Mouse (Mus musculus) kidney, adult 2 months (tissue): Measurements from ENCODE around the gene Hexim2. TPM values are rescaled to one million over a fixed set of nuclear protein-coding genes. Genes with fewer than 3 reads are reported as not detected.

Source experiments
- DNase-seq: peaks from one replicate; pipeline ENCODE4 v3.0.0; 2021
- H3K27ac ChIP-seq: fragments of 200-500 bp; 2 replicates; pipeline ENCODE4 v1.5.1; 2012; ENCODE audit warnings: low read depth, low read length, control low read depth, inconsistent platforms; ENCODE audit not compliant: insufficient read depth
- H3K27me3 ChIP-seq: fragments of 200-500 bp; replicated peaks from 2 replicates; pipeline ENCODE4 v1.6.1; 2012; ENCODE audit warnings: mild to moderate bottlenecking, moderate library complexity, low read length, inconsistent platforms; ENCODE audit not compliant: control insufficient read depth, insufficient read depth
- H3K36me3 ChIP-seq: fragments of 200-500 bp; 2 replicates; pipeline ENCODE4 v1.6.1; 2012; ENCODE audit warnings: mild to moderate bottlenecking, moderate library complexity, low read length, inconsistent platforms; ENCODE audit not compliant: control insufficient read depth, insufficient read depth
- H3K4me1 ChIP-seq: fragments of 200-500 bp; 2 replicates; pipeline ENCODE4 v1.6.1; 2011; ENCODE audit warnings: low read length; ENCODE audit not compliant: control insufficient read depth, insufficient read depth
- H3K4me3 ChIP-seq: fragments of 200-500 bp; 2 replicates; pipeline ENCODE4 v1.5.1; 2011; ENCODE audit warnings: mild to moderate bottlenecking, low read depth, low read length, control low read depth; ENCODE audit not compliant: insufficient read depth
- CTCF ChIP-seq: fragments of 200-500 bp; conservative IDR thresholded peaks from 2 replicates; pipeline ENCODE4 v1.5.1; 2011; ENCODE audit warnings: low read depth, mild to moderate bottlenecking, control low read depth, low read length, moderate library complexity, mixed read lengths; ENCODE audit not compliant: insufficient read depth, insufficient read length
- POLR2A ChIP-seq: fragments of 200-500 bp; IDR thresholded peaks from one replicate; pipeline ENCODE4 v1.6.1; 2011; ENCODE audit warnings: low read depth, low read length, control low read depth
- WGBS: fragments of 180-500 bp; shearing (Covaris S2); methylation state at CpG from one replicate; pipeline ENCODE4 v1.1.7; 2018; 5-methylcytosine and 5-hydroxymethylcytosine counted together
- polyA plus RNA-seq: library from polyadenylated mRNA; depleted of rRNA; stranded (reverse); fragments of >200 nt; gene quantifications from 2 replicates; pipeline ENCODE4 v1.2.3, GENCODE M21; 2012

Gene Hexim2
- polyA plus RNA-seq, 1 experiment: 4.0 TPM

- Histone ChIP-seq H3K27me3 (no peaks in the 10 kb centered on the region), H3K36me3 (no peaks in the 10 kb centered on the region), H3K4me1 (peaks cover 3% of the 10 kb centered on the region; the same call in 1 of the 2 replicates), H3K4me3 (no peak overlapping the region), H3K27ac (no peak overlapping the region)
- DNase-seq: no peak
- 91% methylated on average over 11 of the region's 11 CpGs for WGBS
- TF ChIP-seq POLR2A (no peak), CTCF (no peak)
Observed at GRCm38 (mm10) chr11:103160738-103161137, 28.5 kb downstream of the Hexim2 start.

GRCm38 (mm10) chr11:103161449-103161848 lies 29.2 kb downstream of the Hexim2 start:
- Histone ChIP-seq H3K36me3 (no peaks in the 10 kb centered on the region), H3K27ac (no peak overlapping the region), H3K4me1 (peaks cover 3% of the 10 kb centered on the region; the same call in 1 of the 2 replicates), H3K27me3 (no peaks in the 10 kb centered on the region), H3K4me3 (no peak overlapping the region)
- DNase-seq: no peak
- 85% methylated on average over 7 of the region's 7 CpGs for WGBS
- no peak for TF ChIP-seq POLR2A
- TF ChIP-seq CTCF: peak; percentile 24

- Histone ChIP-seq H3K4me1 (peaks cover 3% of the 10 kb centered on the region; the same call in 1 of the 2 replicates), H3K4me3 (no peak overlapping the region), H3K27ac (no peak overlapping the region), H3K36me3 (no peaks in the 10 kb centered on the region), H3K27me3 (no peaks in the 10 kb centered on the region)
- WGBS: 90% methylated on average over 5 of the region's 5 CpGs
- no peak for DNase-seq
- no peak for TF ChIP-seq POLR2A
- TF ChIP-seq CTCF: peak; percentile 47
Observed at GRCm38 (mm10) chr11:103162132-103162531, 29.9 kb downstream of the Hexim2 start.

- DNase-seq: no peak
- 37% methylated on average over 10 of the region's 10 CpGs for WGBS
- no peak overlapping the region for H3K4me3 ChIP-seq
- H3K27ac ChIP-seq: no peak overlapping the region
- TF ChIP-seq CTCF (no peak), POLR2A (no peak)
- H3K36me3 ChIP-seq: no peaks in the 10 kb centered on the region
- no peaks in the 10 kb centered on the region; the same call in 1 of the 2 replicates for H3K4me1 ChIP-seq
- H3K27me3 ChIP-seq: no peaks in the 10 kb centered on the region
Observed at GRCm38 (mm10) chr11:103164391-103164790, 32.2 kb downstream of the Hexim2 start.

GRCm38 (mm10) chr11:103168690-103169390 lies 36.6 kb downstream of the Hexim2 start:
- no peaks in the 10 kb centered on the region for H3K36me3 ChIP-seq
- no peak overlapping the region for H3K27ac ChIP-seq
- H3K4me1 ChIP-seq: peaks cover 18% of the 10 kb centered on the region; the same call in 1 of the 2 replicates
- 26% methylated on average over 9 of the region's 9 CpGs for WGBS
- no peaks in the 10 kb centered on the region for H3K27me3 ChIP-seq
- TF ChIP-seq CTCF (peak; percentile 99), POLR2A (no peak)
- peak; percentile 86 for DNase-seq
- no peak overlapping the region for H3K4me3 ChIP-seq

GRCm38 (mm10) chr11:103169664-103170063 lies 37.4 kb downstream of the Hexim2 start:
- DNase-seq: no peak
- Histone ChIP-seq H3K4me1 (peaks cover 26% of the 10 kb centered on the region; the same call in 1 of the 2 replicates), H3K27ac (no peak overlapping the region), H3K27me3 (no peaks in the 10 kb centered on the region), H3K36me3 (no peaks in the 10 kb centered on the region), H3K4me3 (no peak overlapping the region)
- 87% methylated on average over 5 of the region's 5 CpGs for WGBS
- no peak for TF ChIP-seq CTCF

- H3K27ac ChIP-seq: no peak overlapping the region
- 49% methylated on average over 3 of the region's 3 CpGs for WGBS
- no peaks in the 10 kb centered on the region for H3K36me3 ChIP-seq
- H3K4me3 ChIP-seq: peak overlapping the region; percentile 74; the same call in 1 of the 2 replicates
- TF ChIP-seq POLR2A (no peak), CTCF (no peak)
- no peaks in the 10 kb centered on the region for H3K27me3 ChIP-seq
- peaks cover 29% of the 10 kb centered on the region; the same call in 1 of the 2 replicates for H3K4me1 ChIP-seq
- no peak for DNase-seq
Observed at GRCm38 (mm10) chr11:103170111-103170493, 37.9 kb downstream of the Hexim2 start.
